Mouse (Mus musculus) ES-Bruce4 (cell line): ENCODE measurements at regions not wholly inside any gene's neighbourhood (a gene's known extent, or its start where the extent isn't known, plus 50 kb on each side); places are given as distances from the start of the nearest gene placed in this dataset.
"Not testable (repeated sequence)": the region's sequence is repeated elsewhere in the genome, so short reads cannot be mapped to it uniquely, and the experiment has no call there.

ENCODE experiments used
- CTCF ChIP-seq: IDR thresholded peaks from one replicate; pipeline ENCODE4 v1.8.1; 2011; ENCODE audit warnings: low read depth, low read length
- EP300 ChIP-seq: IDR thresholded peaks from 2 replicates; pipeline ENCODE4 v1.6.1; 2011; ENCODE audit warnings: low read depth, low read length; ENCODE audit not compliant: insufficient read depth

DNA sequence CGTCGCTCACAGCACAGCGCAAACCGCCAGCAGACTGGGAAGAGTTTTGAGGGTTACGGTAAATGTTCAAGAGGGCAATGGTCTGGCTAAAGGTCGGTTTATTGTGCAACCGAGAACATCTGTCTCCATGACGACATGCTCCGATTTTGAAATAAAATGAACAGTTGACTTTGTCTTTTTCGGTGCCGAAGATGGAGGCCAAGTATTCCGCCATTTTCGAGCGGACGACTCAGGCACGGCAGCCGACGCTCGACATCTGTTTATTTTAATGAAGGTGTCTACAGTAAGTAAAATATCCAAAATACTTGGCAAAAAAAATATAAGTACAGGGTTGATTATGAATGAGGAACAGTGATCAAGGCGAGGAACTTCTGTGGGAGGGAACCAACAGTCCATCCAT lies 70.3 kb upstream of the Scaf8 start:
- TF ChIP-seq CTCF, EP300: not testable (repeated sequence)
